Mouse (Mus musculus) forebrain, embryonic 10.5 days (tissue): ENCODE data around the gene Higd1a. TPM values are rescaled to one million over a fixed set of nuclear protein-coding genes. Genes with fewer than 3 reads are reported as not detected.

Experiments
- DNase-seq: peaks from one replicate; pipeline ENCODE4 v3.0.0-alpha.2; 2017; ENCODE audit warnings: low spot score; ENCODE audit errors: extremely low spot score
- H3K27ac ChIP-seq: fragments of 300-500 bp; sonication (generic); 2 replicates; pipeline ENCODE4 v1.5.1; 2016; ENCODE audit warnings: mild to moderate bottlenecking
- H3K27me3 ChIP-seq: fragments of 300-500 bp; sonication (generic); 2 replicates; pipeline ENCODE4 v1.6.1; 2016; ENCODE audit warnings: mild to moderate bottlenecking; ENCODE audit not compliant: poor library complexity, severe bottlenecking
- H3K36me3 ChIP-seq: fragments of 300-500 bp; sonication (generic); replicated peaks from 2 replicates; pipeline ENCODE4 v1.6.1; 2016; ENCODE audit warnings: mild to moderate bottlenecking, moderate library complexity
- H3K4me1 ChIP-seq: fragments of 300-500 bp; sonication (generic); 2 replicates; pipeline ENCODE4 v1.6.1; 2016
- H3K4me3 ChIP-seq: fragments of 300-500 bp; sonication (generic); 2 replicates; pipeline ENCODE4 v1.5.1; 2016; ENCODE audit warnings: mild to moderate bottlenecking, moderate library complexity
- H3K9me3 ChIP-seq: fragments of 300-500 bp; sonication (generic); 2 replicates; pipeline ENCODE4 v1.6.1; 2016; ENCODE audit warnings: mild to moderate bottlenecking, moderate library complexity
- WGBS: fragments of 180-500 bp; shearing (Covaris S2); methylation state at CpG from one replicate; pipeline ENCODE4 v1.1.7; 2016; 5-methylcytosine and 5-hydroxymethylcytosine counted together
- polyA plus RNA-seq: library from polyadenylated mRNA; unstranded; fragments of >200 nt; fragmentation: Nextera tagmentation; extraction: Ambion mirVana; gene quantifications from 2 replicates; pipeline ENCODE4 v1.2.1, GENCODE M21; 2016

The Higd1a gene
- polyA plus RNA-seq, 1 experiment from 2014 or later = 229 TPM

DNA sequence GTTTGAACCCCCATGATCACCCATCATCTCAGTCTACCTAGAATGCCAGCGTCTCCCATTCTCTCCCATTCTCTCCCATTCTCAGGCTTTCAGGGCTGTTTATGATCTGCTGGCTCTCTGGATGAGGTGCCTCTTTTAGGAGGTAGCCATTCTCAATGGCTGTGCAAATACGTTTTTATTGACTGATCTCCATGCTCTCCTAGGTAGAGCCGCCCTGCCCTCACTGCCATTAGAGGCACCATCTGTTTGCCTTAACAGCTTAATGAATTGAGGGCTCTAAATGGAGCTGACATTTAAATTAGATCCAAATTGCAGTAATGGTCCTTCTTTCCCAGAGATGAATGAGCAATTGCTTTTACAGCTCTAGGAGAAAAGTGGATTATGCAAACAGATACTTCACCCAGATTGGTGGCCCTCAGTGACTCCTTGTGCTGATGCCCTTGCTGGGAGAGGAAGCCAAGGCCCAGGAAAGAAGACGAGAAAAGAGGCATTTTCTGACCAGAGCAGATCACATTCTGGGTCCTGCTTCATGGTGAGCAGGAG, 11.9 kb upstream of the Higd1a start:
- WGBS = 72% methylated on average over 4 of the region's 4 CpGs
- Histone ChIP-seq H3K4me3 (no peak overlapping the region), H3K27ac (no peak overlapping the region), H3K4me1 (peaks cover 7% of the 10 kb centered on the region), H3K9me3 (no peaks in the 10 kb centered on the region), H3K36me3 (no peaks in the 10 kb centered on the region), H3K27me3 (no peaks in the 10 kb centered on the region)
- DNase-seq = no peak

- Histone ChIP-seq H3K36me3 (no peaks in the 10 kb centered on the region), H3K4me1 (peaks cover 7% of the 10 kb centered on the region), H3K9me3 (no peaks in the 10 kb centered on the region), H3K27me3 (no peaks in the 10 kb centered on the region), H3K4me3 (no peak overlapping the region), H3K27ac (no peak overlapping the region)
- DNase-seq = no peak
- 85% methylated on average over 5 of the region's 5 CpGs for WGBS
These were observed 11.3 kb upstream of the Higd1a start for GRCm38 (mm10) chr9:121869432-121869831.

DNA sequence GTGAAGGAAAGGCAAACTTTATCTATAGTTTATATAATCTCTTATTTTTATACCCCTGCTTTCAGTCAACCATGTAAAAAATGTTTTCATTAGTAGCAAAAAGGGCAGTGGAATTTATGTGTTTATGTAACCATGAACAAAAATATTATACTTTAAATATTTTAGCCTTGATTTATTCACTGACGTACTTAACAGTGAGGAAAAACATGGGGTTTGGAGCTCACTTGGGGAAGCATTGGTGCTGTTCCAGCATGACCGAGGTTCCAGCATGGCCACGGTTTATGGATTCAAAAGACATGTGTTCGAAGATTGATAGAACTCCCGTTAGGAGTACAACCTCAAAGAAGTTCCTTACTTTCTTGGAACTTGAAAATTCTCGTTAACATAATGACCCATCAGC, 10.1 kb upstream of the Higd1a start:
- H3K4me1 ChIP-seq = peaks cover 7% of the 10 kb centered on the region
- H3K4me3 ChIP-seq = no peak overlapping the region
- H3K36me3 ChIP-seq = no peaks in the 10 kb centered on the region
- no peaks in the 10 kb centered on the region for H3K27me3 ChIP-seq
- no peak overlapping the region for H3K27ac ChIP-seq
- H3K9me3 ChIP-seq = no peaks in the 10 kb centered on the region
- DNase-seq = no peak
- 92% methylated on average over 6 of the region's 6 CpGs for WGBS

DNA sequence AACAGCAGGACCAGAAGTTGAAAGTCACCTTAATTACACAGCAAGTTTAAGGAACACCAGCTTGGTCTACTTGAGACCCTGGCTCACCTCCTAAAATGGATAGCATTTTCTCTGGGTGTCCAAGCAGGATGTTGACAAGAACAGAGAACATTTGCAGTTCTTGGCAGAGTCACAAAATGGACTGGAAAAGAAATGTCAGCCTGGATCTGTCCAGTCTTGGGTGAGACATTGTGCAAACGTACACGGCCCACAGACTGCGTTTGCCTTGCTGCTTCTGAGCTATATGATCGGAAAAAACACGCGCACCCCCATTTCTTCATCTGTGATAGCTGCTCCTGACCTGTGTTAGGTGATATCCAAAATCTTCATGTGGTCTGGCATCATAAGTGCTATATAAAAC, 9.5 kb upstream of the Higd1a start:
- Histone ChIP-seq H3K36me3 (no peaks in the 10 kb centered on the region), H3K4me3 (no peak overlapping the region), H3K27ac (no peak overlapping the region), H3K4me1 (peaks cover 7% of the 10 kb centered on the region), H3K27me3 (no peaks in the 10 kb centered on the region), H3K9me3 (no peaks in the 10 kb centered on the region)
- no peak for DNase-seq
- WGBS = 96% methylated on average over 6 of the region's 6 CpGs

DNA sequence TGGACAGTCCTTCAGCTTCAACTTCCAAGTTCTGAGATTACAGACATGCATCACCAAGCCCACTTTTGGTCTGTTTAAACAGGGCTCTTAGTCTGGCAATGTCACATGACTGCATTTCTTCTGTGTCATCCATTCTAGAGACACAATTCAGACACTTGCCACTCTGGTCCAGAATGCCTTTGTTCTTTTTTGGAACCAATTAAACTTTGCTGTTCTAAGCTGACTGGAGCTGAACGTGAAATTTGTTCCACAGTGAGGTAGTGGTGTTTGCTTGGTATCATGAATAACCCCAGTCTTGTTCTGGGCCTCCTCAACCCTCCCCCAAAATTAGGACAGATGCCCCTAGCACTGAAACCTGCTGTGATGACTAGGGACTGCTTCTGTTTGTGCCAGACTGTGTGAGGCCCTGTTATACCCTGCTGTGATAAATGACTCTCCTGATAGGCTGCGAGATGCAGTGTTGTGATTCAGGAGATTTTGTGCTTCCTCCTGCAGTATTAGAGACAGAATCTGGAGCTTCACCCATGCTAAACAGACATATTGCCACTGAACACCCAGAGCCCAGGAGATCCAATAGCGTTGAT, 7.4 kb upstream of the Higd1a start:
- H3K9me3 ChIP-seq = no peaks in the 10 kb centered on the region
- WGBS = 44% methylated on average over 3 of the region's 3 CpGs
- no peaks in the 10 kb centered on the region for H3K27me3 ChIP-seq
- no peak for DNase-seq
- no peak overlapping the region for H3K27ac ChIP-seq
- no peak overlapping the region for H3K4me3 ChIP-seq
- H3K36me3 ChIP-seq = no peaks in the 10 kb centered on the region
- peaks cover 7% of the 10 kb centered on the region for H3K4me1 ChIP-seq

- Histone ChIP-seq H3K27ac (no peak overlapping the region), H3K27me3 (no peaks in the 10 kb centered on the region), H3K9me3 (no peaks in the 10 kb centered on the region), H3K4me1 (peaks cover 7% of the 10 kb centered on the region), H3K36me3 (0 out of 2 replicates have a peak, but pooled peaks cover 1% of the 10 kb centered on the region), H3K4me3 (no peak overlapping the region)
- no peak for DNase-seq
- 78% methylated on average over 4 of the region's 4 CpGs for WGBS
These were observed 6.7 kb upstream of the Higd1a start for GRCm38 (mm10) chr9:121864837-121865236.

- 84% methylated on average over 2 of the region's 2 CpGs for WGBS
- H3K9me3 ChIP-seq = no peaks in the 10 kb centered on the region
- peaks cover 27% of the 10 kb centered on the region for H3K4me1 ChIP-seq
These were observed 2.8 kb upstream of the Higd1a start for GRCm38 (mm10) chr9:121860921-121861320.

DNA sequence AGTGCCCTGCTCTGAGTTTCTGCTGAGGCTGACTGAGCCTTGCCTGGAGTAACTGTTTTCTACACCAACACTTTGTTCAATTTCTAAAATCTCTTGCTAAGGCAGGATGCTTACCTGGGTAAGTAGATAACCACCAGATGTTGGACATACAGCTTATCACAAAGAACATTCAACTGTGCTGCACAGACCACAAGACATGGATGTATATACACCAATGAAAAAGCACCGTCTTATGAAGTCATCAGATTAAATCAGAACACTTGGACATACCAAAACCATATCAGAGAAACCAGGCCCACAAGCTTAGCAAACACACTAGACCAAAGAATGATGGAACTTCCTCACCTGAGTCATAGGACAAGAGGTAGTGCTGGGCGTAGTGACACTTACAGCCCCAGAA, 1.2 kb upstream of the Higd1a start:
- DNase-seq = no peak
- Histone ChIP-seq H3K36me3 (peaks cover 12% of the 10 kb centered on the region), H3K27ac (no peak overlapping the region), H3K27me3 (no peaks in the 10 kb centered on the region), H3K9me3 (no peaks in the 10 kb centered on the region), H3K4me1 (peaks cover 30% of the 10 kb centered on the region), H3K4me3 (no peak overlapping the region)
- 89% methylated on average over 2 of the region's 2 CpGs for WGBS

More at GRCm38 (mm10) chr9:121860921-121861320, 2.8 kb upstream of the Higd1a start:
- Histone ChIP-seq H3K27me3 (no peaks in the 10 kb centered on the region), H3K36me3 (peaks cover 9% of the 10 kb centered on the region; the same call in 1 of the 2 replicates), H3K27ac (no peak overlapping the region), H3K4me3 (no peak overlapping the region)
- no peak for DNase-seq

DNA sequence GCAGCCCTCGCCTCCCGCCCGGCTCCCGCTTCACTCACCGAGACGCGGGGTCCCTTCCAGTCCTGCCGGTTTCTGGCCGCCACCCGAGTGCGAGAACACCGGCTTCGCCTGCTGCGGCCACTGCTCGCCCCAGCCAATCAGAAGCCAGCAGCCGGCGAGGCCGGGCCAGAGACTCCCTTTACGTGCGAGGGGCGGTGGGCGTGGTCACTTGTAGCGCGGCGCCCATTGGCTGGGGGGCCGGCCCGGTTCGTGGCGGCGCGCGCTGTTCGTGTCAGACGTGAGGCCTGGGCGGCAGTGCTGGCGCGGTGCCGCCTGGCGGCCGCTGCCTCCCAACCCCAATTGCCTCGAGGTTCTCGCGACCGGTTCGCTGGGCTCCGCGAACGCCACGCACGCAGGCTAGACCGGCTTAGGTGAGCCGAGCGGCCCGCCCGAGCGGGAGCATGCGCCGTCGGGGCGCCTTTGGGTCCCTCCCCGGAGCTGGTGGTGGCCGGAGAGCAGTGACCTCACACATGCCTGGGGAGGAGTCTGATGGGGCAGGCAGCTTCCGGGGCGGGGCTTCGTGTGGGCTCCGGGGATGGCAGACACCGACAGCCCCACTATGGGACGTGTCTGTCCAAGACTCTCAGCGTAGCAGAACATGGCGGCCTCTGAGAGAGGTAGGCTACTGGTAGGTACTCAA, 549 bp downstream of the Higd1a start:
- peak; percentile 98 for DNase-seq
- H3K4me3 ChIP-seq = peak overlapping the region; percentile 94
- peak overlapping the region; percentile 97 for H3K27ac ChIP-seq
- H3K27me3 ChIP-seq = no peaks in the 10 kb centered on the region
- WGBS = under 1% methylated on average over 70 of the region's 70 CpGs
- peaks cover 30% of the 10 kb centered on the region for H3K4me1 ChIP-seq
- peaks cover 27% of the 10 kb centered on the region for H3K36me3 ChIP-seq
- no peaks in the 10 kb centered on the region for H3K9me3 ChIP-seq

DNA sequence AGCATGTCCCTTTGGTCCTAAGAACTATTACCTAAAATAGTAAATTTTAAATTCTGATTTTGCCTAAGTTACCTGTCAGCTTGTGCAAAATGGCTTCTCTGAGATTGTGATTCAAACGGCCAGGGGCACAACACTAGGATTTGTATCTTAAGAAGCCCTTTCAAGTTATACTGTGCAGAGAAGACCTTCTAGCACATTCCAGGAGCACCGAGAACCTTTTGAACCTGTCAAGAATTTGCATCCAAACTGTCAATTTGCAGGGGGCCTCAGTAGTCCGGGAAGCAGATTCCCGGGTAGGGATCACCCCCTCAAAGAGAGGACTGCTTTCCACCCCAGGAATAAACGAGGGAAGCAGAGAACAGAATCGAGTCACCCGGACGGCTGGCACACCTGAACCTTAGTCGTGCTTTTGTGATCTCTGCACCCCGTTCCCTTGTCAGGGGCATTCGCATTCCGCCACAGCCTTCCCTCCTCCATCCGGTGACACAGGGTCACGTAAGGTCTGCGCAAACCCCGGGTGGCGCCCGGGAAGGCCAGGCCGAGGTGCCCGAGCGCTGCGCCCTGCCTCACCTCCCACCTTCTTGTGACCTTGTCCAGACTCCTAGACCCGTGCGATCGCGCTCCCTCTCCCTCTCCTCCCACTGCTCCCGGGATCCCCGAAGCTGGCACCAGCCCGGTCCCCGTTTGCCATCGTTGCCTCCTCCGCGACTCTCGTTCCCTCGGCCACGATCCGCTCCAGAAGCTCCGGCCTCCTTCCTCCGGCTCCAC, 1.3 kb downstream of the Higd1a start:
- peaks cover 30% of the 10 kb centered on the region for H3K4me1 ChIP-seq
- DNase-seq = no peak
- peak overlapping the region; percentile 97 for H3K27ac ChIP-seq
- H3K36me3 ChIP-seq = peaks cover 34% of the 10 kb centered on the region
- H3K27me3 ChIP-seq = no peaks in the 10 kb centered on the region
- 2% methylated on average over 39 of the region's 39 CpGs for WGBS
- peak overlapping the region; percentile 94 for H3K4me3 ChIP-seq
- H3K9me3 ChIP-seq = no peaks in the 10 kb centered on the region

- no peak for DNase-seq
- Histone ChIP-seq H3K4me3 (no peak overlapping the region), H3K9me3 (no peaks in the 10 kb centered on the region), H3K4me1 (peaks cover 30% of the 10 kb centered on the region), H3K36me3 (peaks cover 52% of the 10 kb centered on the region), H3K27ac (no peak overlapping the region), H3K27me3 (no peaks in the 10 kb centered on the region)
- WGBS = 94% methylated on average over 3 of the region's 3 CpGs
These were observed 3.9 kb downstream of the Higd1a start for GRCm38 (mm10) chr9:121854246-121854645.

- Histone ChIP-seq H3K4me1 (no peaks in the 10 kb centered on the region), H3K9me3 (peaks cover 5% of the 10 kb centered on the region; the same call in 1 of the 2 replicates), H3K27me3 (no peaks in the 10 kb centered on the region), H3K36me3 (peaks cover 61% of the 10 kb centered on the region), H3K4me3 (no peak overlapping the region), H3K27ac (no peak overlapping the region)
- 84% methylated on average over 5 of the region's 5 CpGs for WGBS
- DNase-seq = no peak
These were observed 10.3 kb downstream of the Higd1a start for GRCm38 (mm10) chr9:121847842-121848241.

DNA sequence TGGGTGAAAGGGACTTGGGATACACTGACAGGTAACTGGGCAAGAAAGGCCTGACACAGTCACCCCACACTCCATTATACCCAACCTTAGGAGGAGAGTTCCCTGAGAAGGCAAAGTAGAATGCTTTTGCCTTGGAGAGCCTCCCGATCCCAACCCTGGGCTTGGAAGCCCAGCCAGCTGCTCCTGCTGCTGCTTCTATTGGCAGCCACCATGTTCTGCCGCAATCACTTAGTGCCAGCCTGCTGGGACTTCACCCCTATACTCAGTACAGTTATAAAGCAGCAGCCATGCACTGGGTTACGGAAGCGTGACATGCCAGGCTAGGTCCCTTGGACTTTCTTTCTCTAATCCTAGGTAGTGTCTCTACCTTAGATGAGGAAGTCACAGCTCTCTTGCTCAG, 11.0 kb downstream of the Higd1a start:
- Histone ChIP-seq H3K9me3 (peaks cover 5% of the 10 kb centered on the region; the same call in 1 of the 2 replicates), H3K27ac (no peak overlapping the region), H3K36me3 (peaks cover 55% of the 10 kb centered on the region), H3K4me1 (no peaks in the 10 kb centered on the region), H3K4me3 (no peak overlapping the region), H3K27me3 (no peaks in the 10 kb centered on the region)
- DNase-seq = no peak
- 96% methylated on average over 4 of the region's 4 CpGs for WGBS
